Mouse (Mus musculus) bone marrow macrophage, adult 2 months (primary cell): ENCODE measurements around the gene Cemip2. TPM values are rescaled to one million over a fixed set of nuclear protein-coding genes. Genes with fewer than 3 reads are reported as not detected.

Experiments
- H3K27ac ChIP-seq: 2 replicates; pipeline ENCODE4 v1.5.1; 2012; ENCODE audit warnings: low read depth, low read length; ENCODE audit not compliant: insufficient read depth
- H3K4me1 ChIP-seq: 2 replicates; pipeline ENCODE4 v1.6.1; 2012; ENCODE audit warnings: low read length; ENCODE audit not compliant: control insufficient read depth, insufficient read depth
- H3K4me3 ChIP-seq: 2 replicates; pipeline ENCODE4 v1.5.1; 2012; ENCODE audit warnings: mild to moderate bottlenecking, low read length, moderate library complexity; ENCODE audit not compliant: insufficient read depth
- CTCF ChIP-seq: IDR thresholded peaks from 2 replicates; pipeline ENCODE4 v1.5.1; 2012; ENCODE audit warnings: low read depth, mild to moderate bottlenecking, low read length, moderate library complexity
- POLR2A ChIP-seq: IDR thresholded peaks from 2 replicates; pipeline ENCODE4 v1.6.1; 2012; ENCODE audit warnings: mild to moderate bottlenecking, low read depth, low read length, borderline replicate concordance
- polyA plus RNA-seq: library from polyadenylated mRNA; stranded (reverse); fragments of >200 nt; gene quantifications from 2 replicates; pipeline ENCODE4 v1.2.4, GENCODE M21; 2012; ENCODE audit not compliant: missing spikeins, insufficient read depth, insufficient read length

Gene Cemip2
- polyA plus RNA-seq, 1 experiment, result 5.5 TPM

- Histone ChIP-seq H3K4me1 (peaks cover 26% of the 10 kb centered on the region), H3K4me3 (peak overlapping the region; percentile 67), H3K27ac (peak overlapping the region; percentile 41)
- no peak for TF ChIP-seq POLR2A
- peak; percentile 40 for TF ChIP-seq CTCF
Measured at GRCm38 (mm10) chr19:21777171-21777731, 891 bp upstream of the Cemip2 start.

- H3K27ac ChIP-seq, result no peak overlapping the region
- H3K4me3 ChIP-seq, result peak overlapping the region; percentile 88
- TF ChIP-seq POLR2A, result no peak
- TF ChIP-seq CTCF, result no peak
- H3K4me1 ChIP-seq, result peaks cover 28% of the 10 kb centered on the region
Measured at GRCm38 (mm10) chr19:21779106-21779505, 964 bp downstream of the Cemip2 start.

- Histone ChIP-seq H3K27ac (no peak overlapping the region), H3K4me3 (no peak overlapping the region), H3K4me1 (peaks cover 39% of the 10 kb centered on the region)
- TF ChIP-seq POLR2A (no peak), CTCF (no peak)
Measured at GRCm38 (mm10) chr19:21780663-21781062, 2.5 kb downstream of the Cemip2 start.

- Histone ChIP-seq H3K4me3 (no peak overlapping the region), H3K4me1 (peaks cover 39% of the 10 kb centered on the region), H3K27ac (no peak overlapping the region)
- no peak for TF ChIP-seq CTCF
- TF ChIP-seq POLR2A, result no peak
Measured at GRCm38 (mm10) chr19:21781066-21781786, 3.1 kb downstream of the Cemip2 start.

GRCm38 (mm10) chr19:21781787-21782432 is 3.8 kb downstream of the Cemip2 start:
- peaks cover 33% of the 10 kb centered on the region for H3K4me1 ChIP-seq
- H3K27ac ChIP-seq, result no peak overlapping the region
- no peak for TF ChIP-seq CTCF
- TF ChIP-seq POLR2A, result no peak
- no peak overlapping the region for H3K4me3 ChIP-seq

- TF ChIP-seq POLR2A (no peak), CTCF (no peak)
- Histone ChIP-seq H3K4me1 (peaks cover 38% of the 10 kb centered on the region), H3K27ac (no peak overlapping the region), H3K4me3 (no peak overlapping the region)
Measured at GRCm38 (mm10) chr19:21783717-21784116, 5.6 kb downstream of the Cemip2 start.

GRCm38 (mm10) chr19:21784331-21785131 is 6.4 kb downstream of the Cemip2 start:
- no peak overlapping the region for H3K27ac ChIP-seq
- H3K4me1 ChIP-seq, result peaks cover 33% of the 10 kb centered on the region
- no peak for TF ChIP-seq POLR2A
- no peak for TF ChIP-seq CTCF
- H3K4me3 ChIP-seq, result no peak overlapping the region

GRCm38 (mm10) chr19:21785132-21785528 is 7.0 kb downstream of the Cemip2 start:
- H3K27ac ChIP-seq, result no peak overlapping the region
- no peak overlapping the region for H3K4me3 ChIP-seq
- TF ChIP-seq POLR2A, result no peak
- no peak for TF ChIP-seq CTCF
- H3K4me1 ChIP-seq, result peaks cover 31% of the 10 kb centered on the region

- TF ChIP-seq CTCF (no peak), POLR2A (no peak)
- no peak overlapping the region for H3K27ac ChIP-seq
- H3K4me1 ChIP-seq, result peaks cover 20% of the 10 kb centered on the region
- H3K4me3 ChIP-seq, result no peak overlapping the region
Measured at GRCm38 (mm10) chr19:21787004-21787480, 8.9 kb downstream of the Cemip2 start.
